Mouse (Mus musculus) cortical plate, adult 2 months (tissue): ENCODE measurements around the gene Actg2. TPM values are rescaled to one million over a fixed set of nuclear protein-coding genes. Genes with fewer than 3 reads are reported as not detected.

Source experiments
- H3K27ac ChIP-seq: fragments of 200-500 bp; 2 replicates; pipeline ENCODE4 v1.5.1; 2012; ENCODE audit warnings: low read length, control low read depth, inconsistent platforms; ENCODE audit not compliant: insufficient read depth
- H3K4me1 ChIP-seq: fragments of 200-500 bp; 2 replicates; pipeline ENCODE4 v1.6.1; 2011; ENCODE audit warnings: low read length; ENCODE audit not compliant: control insufficient read depth, insufficient read depth
- H3K4me3 ChIP-seq: fragments of 200-500 bp; 2 replicates; pipeline ENCODE4 v1.5.1; 2011; ENCODE audit warnings: mild to moderate bottlenecking, low read length, control low read depth; ENCODE audit not compliant: insufficient read depth
- CTCF ChIP-seq: fragments of 200-500 bp; IDR thresholded peaks from 2 replicates; pipeline ENCODE4 v1.5.1; 2011; ENCODE audit warnings: mild to moderate bottlenecking, control low read depth, low read length; ENCODE audit not compliant: insufficient read depth; ENCODE audit errors: extremely low read depth
- POLR2A ChIP-seq: fragments of 200-500 bp; IDR thresholded peaks from 2 replicates; pipeline ENCODE4 v1.6.1; 2011; ENCODE audit warnings: mild to moderate bottlenecking, low read length, control low read depth; ENCODE audit not compliant: insufficient read depth; ENCODE audit errors: extremely low read depth
- polyA plus RNA-seq: library from polyadenylated mRNA; depleted of rRNA; stranded (reverse); fragments of >200 nt; gene quantifications from 2 replicates; pipeline ENCODE4 v1.2.3, GENCODE M21; 2012

Gene Actg2
- polyA plus RNA-seq, 1 experiment = 0.79 TPM

GRCm38 (mm10) chr6:83568901-83569862 is 33.1 kb upstream of the Actg2 start:
- no peak overlapping the region for H3K4me3 ChIP-seq
- peak; percentile 61 for TF ChIP-seq CTCF
- TF ChIP-seq POLR2A = no peak
- peaks cover 3% of the 10 kb centered on the region for H3K4me1 ChIP-seq
- no peak overlapping the region for H3K27ac ChIP-seq

DNA sequence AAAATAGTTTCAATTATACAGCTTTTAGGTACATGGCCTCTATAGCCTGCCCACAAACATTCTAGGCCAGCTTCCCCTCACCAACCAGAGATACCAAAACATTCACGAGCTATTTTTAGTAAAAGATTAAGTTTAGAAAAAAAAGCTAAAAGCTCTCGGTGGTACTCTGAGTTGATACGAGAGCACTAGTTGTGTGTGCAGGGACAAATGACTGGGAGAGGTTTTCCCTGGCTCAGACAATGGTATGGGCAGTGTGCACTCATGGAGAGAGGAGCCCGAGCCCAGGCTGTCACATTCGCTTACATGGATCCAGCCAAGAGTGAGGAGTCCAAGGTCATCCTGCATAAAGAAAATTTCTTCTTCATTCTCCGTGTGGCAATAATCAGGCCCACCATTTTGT is 19.9 kb upstream of the Actg2 start:
- no peaks in the 10 kb centered on the region for H3K4me1 ChIP-seq
- H3K27ac ChIP-seq = no peak overlapping the region
- H3K4me3 ChIP-seq = no peak overlapping the region
- TF ChIP-seq POLR2A (no peak), CTCF (no peak)

DNA sequence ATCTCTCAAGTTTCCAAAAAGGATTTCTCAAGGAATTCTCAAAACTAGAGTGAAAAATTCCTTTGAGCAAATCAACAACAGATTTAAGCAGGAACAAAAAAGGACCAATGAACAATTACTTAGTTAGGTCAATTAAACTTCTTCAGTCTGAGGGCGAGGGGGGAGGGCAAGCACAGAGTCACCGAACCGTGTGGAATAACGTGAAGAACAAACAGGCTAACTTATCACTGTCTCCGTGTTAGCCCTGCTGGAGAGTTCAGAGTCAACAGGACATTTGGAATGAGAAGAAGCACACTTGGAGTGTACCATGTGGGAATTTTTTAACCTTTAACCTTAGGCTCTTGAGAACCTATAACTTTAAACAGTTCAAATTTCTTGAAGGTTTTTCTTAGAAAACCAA is 12.3 kb upstream of the Actg2 start:
- H3K27ac ChIP-seq = no peak overlapping the region
- H3K4me1 ChIP-seq = 0 out of 2 replicates have a peak, but pooled peaks cover 2% of the 10 kb centered on the region
- no peak overlapping the region for H3K4me3 ChIP-seq
- TF ChIP-seq POLR2A (no peak), CTCF (no peak)

DNA sequence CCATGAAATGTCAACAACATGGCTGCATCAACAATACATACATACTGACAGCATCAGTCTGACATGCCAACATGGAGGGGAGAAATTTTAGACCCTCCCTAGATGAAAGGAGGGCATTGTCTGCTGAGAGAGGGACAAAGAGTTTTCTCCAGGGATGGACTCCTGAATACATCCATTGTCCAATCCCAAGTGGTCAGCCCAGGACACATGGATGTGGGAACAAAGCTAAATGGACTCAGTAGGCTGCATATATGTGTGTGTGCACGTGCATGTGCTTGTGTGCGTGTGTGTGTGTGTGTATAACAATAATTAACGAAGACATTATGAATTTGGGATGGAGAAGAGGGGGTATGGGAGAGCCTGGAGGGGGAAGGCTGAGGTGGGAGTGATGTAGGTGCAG is 9.7 kb upstream of the Actg2 start:
- Histone ChIP-seq H3K4me1 (peaks cover 11% of the 10 kb centered on the region), H3K4me3 (no peak overlapping the region), H3K27ac (peak overlapping the region; percentile 80; the same call in 1 of the 2 replicates)
- TF ChIP-seq CTCF = no peak
- no peak for TF ChIP-seq POLR2A

DNA sequence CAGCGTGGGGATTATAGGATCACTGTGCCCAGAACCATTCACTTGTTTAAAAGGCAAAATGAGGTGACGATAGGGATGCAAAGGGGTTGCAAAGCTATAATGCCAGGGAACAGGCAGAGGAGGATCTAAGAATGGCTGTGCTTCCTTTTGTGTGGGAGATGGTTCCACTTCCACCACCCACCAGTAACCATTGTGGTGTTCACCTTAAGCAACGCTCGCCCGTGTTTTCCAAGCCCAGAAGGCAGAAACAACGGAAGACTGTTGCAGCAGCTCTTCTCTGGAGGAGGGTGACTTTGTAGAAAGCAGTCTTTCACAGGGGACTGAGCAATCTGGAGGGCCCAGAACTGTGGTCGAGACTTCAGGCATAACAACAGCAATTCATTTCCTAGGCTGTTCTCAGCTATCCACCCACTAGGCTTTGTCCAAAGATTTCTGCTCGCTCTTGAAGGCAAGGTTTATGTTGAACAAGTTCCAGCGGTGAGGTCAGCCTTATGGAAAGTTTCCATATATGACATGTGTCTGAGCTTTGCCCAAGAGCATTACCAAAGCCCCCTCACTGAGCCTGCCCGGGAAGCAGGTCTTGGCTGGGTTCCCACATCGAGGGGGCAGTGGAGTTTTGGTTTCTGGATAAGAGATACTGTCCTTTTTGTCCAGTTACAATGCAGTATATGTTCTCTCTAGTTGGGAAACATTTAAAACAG is 5.8 kb upstream of the Actg2 start:
- Histone ChIP-seq H3K4me1 (peaks cover 17% of the 10 kb centered on the region), H3K4me3 (no peak overlapping the region), H3K27ac (peak overlapping the region; percentile 57)
- TF ChIP-seq CTCF = no peak
- no peak for TF ChIP-seq POLR2A

GRCm38 (mm10) chr6:83540017-83540416 is 4.0 kb upstream of the Actg2 start:
- no peak for TF ChIP-seq CTCF
- TF ChIP-seq POLR2A = peak; percentile 67
- peaks cover 16% of the 10 kb centered on the region for H3K4me1 ChIP-seq
- H3K4me3 ChIP-seq = no peak overlapping the region
- H3K27ac ChIP-seq = peak overlapping the region; percentile 47

DNA sequence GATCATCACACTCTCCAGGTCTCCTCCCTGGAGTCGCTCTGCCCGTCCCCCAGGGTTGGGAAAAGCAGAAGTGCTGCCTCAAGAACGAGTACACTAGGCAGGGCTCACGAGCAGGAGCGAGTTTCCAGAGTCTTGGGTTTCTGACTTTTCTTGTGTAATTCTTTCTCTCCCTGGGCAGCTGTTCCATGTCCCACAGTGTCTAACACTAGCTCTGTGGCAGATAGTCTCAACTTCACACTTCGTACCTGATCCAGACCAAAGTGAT is 662 bp upstream of the Actg2 start:
- H3K4me1 ChIP-seq = peaks cover 13% of the 10 kb centered on the region

GRCm38 (mm10) chr6:83532608-83533007 is 3.5 kb downstream of the Actg2 start:
- no peak overlapping the region for H3K27ac ChIP-seq
- H3K4me3 ChIP-seq = no peak overlapping the region
- H3K4me1 ChIP-seq = no peaks in the 10 kb centered on the region
- TF ChIP-seq POLR2A (no peak), CTCF (no peak)

More for the DNA sequence above, 662 bp upstream of the Actg2 start:
- no peak overlapping the region for H3K27ac ChIP-seq
- TF ChIP-seq POLR2A = no peak
- TF ChIP-seq CTCF = no peak
- no peak overlapping the region for H3K4me3 ChIP-seq

DNA sequence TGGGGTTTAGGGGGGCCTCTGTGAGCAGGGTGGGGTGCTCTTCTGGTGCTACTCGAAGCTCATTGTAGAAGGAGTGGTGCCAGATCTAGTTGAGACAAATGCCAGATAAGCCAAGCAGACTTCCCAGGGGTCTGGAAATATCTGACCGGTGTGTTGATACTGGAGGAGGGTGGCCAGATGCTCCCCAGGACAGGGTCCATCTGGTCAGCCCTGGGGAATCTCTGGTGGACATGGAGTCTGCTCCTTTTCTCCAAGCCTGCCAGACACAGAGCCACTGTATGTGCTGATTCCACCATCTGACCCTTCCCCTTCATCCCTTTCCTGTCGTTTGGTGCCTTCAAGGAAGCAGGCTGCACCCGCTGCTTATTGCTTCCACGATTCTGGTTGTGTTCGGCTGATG is 12.9 kb downstream of the Actg2 start:
- Histone ChIP-seq H3K4me1 (no peaks in the 10 kb centered on the region), H3K27ac (no peak overlapping the region), H3K4me3 (no peak overlapping the region)
- TF ChIP-seq CTCF (no peak), POLR2A (no peak)
